Mouse (Mus musculus): ENCODE measurements at regions not wholly inside any gene's neighbourhood (a gene's known extent, or its start where the extent isn't known, plus 50 kb on each side); places are given as distances from the start of the nearest gene placed in this dataset.

DNA sequence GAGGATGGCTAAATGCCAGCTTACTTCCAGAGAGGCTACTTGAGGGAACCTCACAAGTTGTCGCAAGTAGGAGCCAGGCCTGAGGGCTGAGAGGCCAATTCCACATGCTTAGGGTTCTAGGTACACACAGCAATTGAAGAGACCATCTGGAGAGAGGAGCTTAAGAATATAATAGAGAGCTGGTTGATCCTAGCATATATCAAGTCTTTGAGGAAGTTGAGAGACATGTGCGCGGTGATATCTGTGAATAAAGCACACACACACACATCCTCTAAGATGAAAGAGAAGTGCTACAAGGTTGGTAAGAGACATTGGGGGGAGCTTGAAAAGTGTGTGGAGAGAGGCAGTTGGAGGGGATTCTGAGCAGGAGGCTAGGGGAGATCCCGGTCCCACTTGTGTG, 189.5 kb downstream of the Zfp462 start:
- H3K4me1 ChIP-seq: no peaks in the 10 kb centered on the region
- no peaks in the 10 kb centered on the region for H3K27me3 ChIP-seq (replicated peaks)
- H3K9me3 ChIP-seq: peaks cover 11% of the 10 kb centered on the region; the same call in 1 of the 2 replicates
- TF ChIP-seq GATA1 (IDR thresholded peaks at IDR 0.05; ENCODE audit: borderline replicate concordance, low read length) (no peak), FLI1 (IDR thresholded peaks at IDR 0.05; ENCODE audit: low read length) (no peak)
- H3K4me3 ChIP-seq (replicated peaks): no peak overlapping the region
- no peaks in the 10 kb centered on the region for H3K36me3 ChIP-seq (replicated peaks; ENCODE audit: low read length)

DNA sequence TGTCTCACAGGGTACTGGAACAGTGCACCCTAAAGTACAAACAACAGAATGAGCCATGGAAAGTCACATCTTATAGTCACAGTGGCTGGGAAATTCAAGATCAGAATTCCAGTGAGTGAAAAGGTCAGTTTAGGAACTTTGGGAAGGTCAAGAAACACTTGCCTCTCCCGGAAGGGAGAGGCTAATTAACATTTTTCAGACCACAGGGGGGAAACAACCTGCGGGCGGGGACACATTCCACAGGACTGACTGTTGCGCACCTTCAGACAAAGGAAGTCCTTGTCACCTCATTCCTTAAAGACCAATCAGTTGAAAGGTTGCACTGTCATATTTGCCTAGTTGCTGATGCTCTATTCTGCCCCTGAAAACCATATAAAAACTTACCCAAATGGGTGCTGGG, 189.9 kb downstream of the Zfp462 start:
- Histone ChIP-seq H3K36me3 (replicated peaks; ENCODE audit: low read length) (no peaks in the 10 kb centered on the region), H3K27me3 (replicated peaks) (no peaks in the 10 kb centered on the region)

DNA sequence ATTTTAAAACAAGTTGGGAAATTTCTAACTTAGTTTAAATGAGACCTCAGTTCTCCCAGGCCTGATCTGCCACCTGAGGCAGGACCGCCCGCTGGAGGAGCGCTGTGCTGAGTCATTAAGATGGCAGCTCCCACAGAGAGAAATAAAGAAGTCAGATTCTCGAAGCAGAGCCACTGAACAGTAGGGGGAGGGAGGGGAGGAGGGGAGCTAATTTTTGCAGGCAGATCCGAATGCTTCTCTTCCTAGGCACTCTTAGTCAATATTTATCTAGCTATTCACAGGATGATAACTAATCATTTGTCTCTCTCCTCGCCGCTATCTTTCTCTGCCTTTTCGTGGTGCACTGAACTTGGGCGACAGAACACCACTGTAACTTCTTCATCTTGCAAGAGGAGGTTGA, 191.4 kb downstream of the Zfp462 start:
- Histone ChIP-seq H3K4me3 (replicated peaks) (no peak overlapping the region), H3K27me3 (replicated peaks) (no peaks in the 10 kb centered on the region), H3K9me3 (peaks cover 14% of the 10 kb centered on the region; the same call in 1 of the 2 replicates), H3K36me3 (replicated peaks; ENCODE audit: low read length) (no peaks in the 10 kb centered on the region), H3K4me1 (no peaks in the 10 kb centered on the region)
- TF ChIP-seq GATA1 (IDR thresholded peaks at IDR 0.05; ENCODE audit: borderline replicate concordance, low read length) (no peak), FLI1 (IDR thresholded peaks at IDR 0.05; ENCODE audit: low read length) (no peak)

More for the DNA sequence above, 189.9 kb downstream of the Zfp462 start:
- no peak for TF ChIP-seq FLI1 (IDR thresholded peaks at IDR 0.05; ENCODE audit: low read length)
- TF ChIP-seq GATA1 (IDR thresholded peaks at IDR 0.05; ENCODE audit: borderline replicate concordance, low read length): no peak
- Histone ChIP-seq H3K9me3 (peaks cover 11% of the 10 kb centered on the region; the same call in 1 of the 2 replicates), H3K4me3 (replicated peaks) (no peak overlapping the region), H3K4me1 (no peaks in the 10 kb centered on the region)

DNA sequence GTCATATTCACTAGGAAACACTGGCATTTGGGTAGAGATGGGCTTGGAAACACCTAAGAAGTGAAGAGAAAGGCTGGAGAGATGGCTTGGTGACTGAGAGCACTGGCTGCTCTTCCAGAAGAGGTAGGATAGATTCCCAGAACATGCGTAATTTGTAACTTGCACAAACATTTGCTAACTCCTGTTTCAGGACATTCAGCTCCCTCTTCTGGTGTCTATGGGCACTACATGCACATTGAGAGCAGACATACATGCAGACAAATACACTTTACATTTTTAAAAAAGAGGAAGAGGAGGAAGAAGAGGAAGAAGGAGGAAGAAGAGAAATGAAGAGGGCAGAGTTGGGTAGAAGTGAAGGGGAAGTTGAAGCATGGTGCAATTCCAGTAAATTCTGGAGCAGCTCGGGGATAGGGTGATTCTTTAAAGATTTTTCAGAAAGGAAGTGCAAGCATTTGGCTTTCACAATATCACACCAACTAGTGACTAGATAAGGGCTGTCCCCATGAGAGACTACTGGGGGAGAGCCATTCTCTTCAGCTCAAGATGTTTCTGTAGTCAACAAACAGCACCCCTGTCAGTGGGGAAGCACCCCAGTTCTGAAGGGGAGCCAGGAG, 193.0 kb downstream of the Zfp462 start:
- Histone ChIP-seq H3K4me3 (replicated peaks) (no peak overlapping the region), H3K36me3 (replicated peaks; ENCODE audit: low read length) (no peaks in the 10 kb centered on the region), H3K4me1 (peaks cover 5% of the 10 kb centered on the region; the same call in 1 of the 2 replicates), H3K9me3 (peaks cover 11% of the 10 kb centered on the region; the same call in 1 of the 2 replicates), H3K27me3 (replicated peaks) (no peaks in the 10 kb centered on the region)
- TF ChIP-seq FLI1 (IDR thresholded peaks at IDR 0.05; ENCODE audit: low read length) (no peak), GATA1 (IDR thresholded peaks at IDR 0.05; ENCODE audit: borderline replicate concordance, low read length) (no peak)

DNA sequence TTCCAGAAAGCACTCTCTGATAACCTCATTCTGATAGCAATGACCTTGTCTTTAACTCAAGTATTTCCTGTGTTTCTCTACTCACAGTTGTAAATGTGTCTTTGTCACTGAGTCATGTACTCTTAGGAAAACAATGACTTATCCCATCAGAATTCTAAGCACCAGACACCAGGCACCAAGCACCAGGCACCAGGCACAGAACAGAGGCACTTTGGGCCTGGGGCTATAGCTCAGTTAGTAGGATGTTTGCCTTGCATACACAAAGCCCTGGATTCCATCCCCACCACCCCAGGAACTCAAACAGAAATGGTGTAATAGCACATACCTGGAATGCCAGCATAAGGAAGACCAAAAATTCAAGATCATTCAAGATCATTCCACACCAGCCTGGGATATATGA, 196.5 kb downstream of the Zfp462 start:
- Histone ChIP-seq H3K4me3 (replicated peaks) (no peak overlapping the region), H3K9me3 (peaks cover 10% of the 10 kb centered on the region; the same call in 1 of the 2 replicates), H3K36me3 (replicated peaks; ENCODE audit: low read length) (no peaks in the 10 kb centered on the region), H3K27me3 (replicated peaks) (no peaks in the 10 kb centered on the region), H3K4me1 (peaks cover 5% of the 10 kb centered on the region; the same call in 1 of the 2 replicates)
- no peak for TF ChIP-seq GATA1 (IDR thresholded peaks at IDR 0.05; ENCODE audit: borderline replicate concordance, low read length)

DNA sequence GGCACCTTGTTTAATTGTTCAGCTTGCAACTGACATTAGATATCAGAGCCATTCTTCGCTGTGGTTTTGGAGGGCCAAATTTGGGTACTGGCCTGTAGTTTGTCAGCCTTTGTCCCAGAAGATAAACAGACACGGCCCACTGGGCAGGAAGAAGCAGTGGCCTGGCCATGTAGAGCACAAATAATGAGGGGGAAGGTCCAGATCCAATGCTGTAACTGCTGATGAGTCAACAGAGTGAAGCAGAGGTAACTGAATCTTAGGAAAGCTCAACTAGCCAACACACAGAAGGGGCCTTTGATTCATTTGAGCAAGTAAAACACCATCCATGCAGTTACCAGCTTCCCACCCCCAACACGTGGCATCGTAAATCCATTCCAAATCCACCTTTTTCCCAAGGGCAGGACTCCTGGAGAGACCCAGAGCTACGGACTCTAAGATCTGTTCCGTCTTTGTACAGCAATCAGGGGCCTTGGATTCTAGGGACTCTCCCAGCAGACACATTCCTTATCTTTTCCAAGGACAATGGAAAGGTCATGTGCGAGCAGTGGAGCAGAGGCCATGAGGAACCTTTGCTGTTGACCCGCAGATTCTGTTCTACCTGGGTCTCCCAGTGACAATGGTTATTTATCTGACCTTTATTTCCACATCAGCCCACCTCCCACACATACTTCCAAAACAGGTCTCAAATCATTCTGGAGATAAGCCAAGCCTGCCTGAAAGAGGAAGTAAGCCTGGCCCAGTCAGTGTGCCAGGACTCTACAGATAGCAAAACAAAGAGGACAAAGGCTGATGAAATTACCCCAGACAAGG, 197.3 kb downstream of the Zfp462 start:
- TF ChIP-seq GATA1 (IDR thresholded peaks at IDR 0.05; ENCODE audit: borderline replicate concordance, low read length) (no peak), FLI1 (IDR thresholded peaks at IDR 0.05; ENCODE audit: low read length) (no peak)
- Histone ChIP-seq H3K4me3 (replicated peaks) (no peak overlapping the region), H3K27me3 (replicated peaks) (no peaks in the 10 kb centered on the region), H3K9me3 (peaks cover 12% of the 10 kb centered on the region; the same call in 1 of the 2 replicates), H3K4me1 (peaks cover 5% of the 10 kb centered on the region; the same call in 1 of the 2 replicates), H3K36me3 (replicated peaks; ENCODE audit: low read length) (no peaks in the 10 kb centered on the region)

DNA sequence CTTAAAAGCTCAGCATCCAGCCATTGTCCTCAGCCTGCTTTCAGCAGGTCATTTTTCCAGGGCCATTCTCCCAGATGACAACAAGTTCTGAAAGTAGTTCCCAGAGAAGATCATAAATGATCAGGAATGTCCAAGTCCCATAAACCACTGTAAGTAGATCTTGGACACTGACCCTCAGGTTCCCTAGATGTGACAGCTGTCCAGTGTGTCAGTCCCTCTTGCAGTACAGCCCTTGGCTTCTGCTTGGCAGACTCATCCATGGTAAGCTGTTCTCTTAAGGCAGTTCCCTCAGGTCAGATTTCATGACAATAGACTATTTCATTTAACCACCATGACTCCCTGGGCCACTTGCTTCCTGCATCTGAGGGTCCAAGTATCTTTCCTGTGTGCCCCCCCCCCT, 198.6 kb downstream of the Zfp462 start:
- Histone ChIP-seq H3K4me1 (peaks cover 5% of the 10 kb centered on the region; the same call in 1 of the 2 replicates), H3K4me3 (replicated peaks) (no peak overlapping the region), H3K9me3 (0 out of 2 replicates have a peak, but pooled peaks cover 8% of the 10 kb centered on the region), H3K36me3 (replicated peaks; ENCODE audit: low read length) (no peaks in the 10 kb centered on the region), H3K27me3 (replicated peaks) (no peaks in the 10 kb centered on the region)
- no peak for TF ChIP-seq GATA1 (IDR thresholded peaks at IDR 0.05; ENCODE audit: borderline replicate concordance, low read length)
- TF ChIP-seq FLI1 (IDR thresholded peaks at IDR 0.05; ENCODE audit: low read length): no peak

DNA sequence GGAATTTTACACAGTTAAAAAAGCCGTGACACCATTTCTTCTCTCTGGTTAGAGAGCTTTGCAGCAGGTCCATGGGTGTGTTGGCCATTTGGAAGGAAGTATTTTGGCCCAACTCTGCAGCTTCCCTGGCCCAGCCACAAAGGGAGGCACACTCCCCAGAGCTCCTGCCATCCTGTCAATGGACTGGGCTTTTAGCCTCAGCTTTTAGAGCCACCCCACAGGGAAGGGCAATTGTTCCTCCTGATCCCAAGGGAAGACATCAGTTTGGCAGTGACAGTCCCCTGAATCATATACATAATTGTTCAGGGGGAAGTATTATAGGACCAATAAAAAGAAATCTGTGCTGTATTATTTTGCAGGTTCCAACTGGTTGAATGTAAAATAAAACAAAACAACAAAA, 200.1 kb downstream of the Zfp462 start:
- TF ChIP-seq FLI1 (IDR thresholded peaks at IDR 0.05; ENCODE audit: low read length) (no peak), GATA1 (IDR thresholded peaks at IDR 0.05; ENCODE audit: borderline replicate concordance, low read length) (no peak)
- peaks cover 5% of the 10 kb centered on the region; the same call in 1 of the 2 replicates for H3K4me1 ChIP-seq
- H3K9me3 ChIP-seq: 0 out of 2 replicates have a peak, but pooled peaks cover 6% of the 10 kb centered on the region
- H3K27me3 ChIP-seq (replicated peaks): no peaks in the 10 kb centered on the region
- H3K4me3 ChIP-seq (replicated peaks): no peak overlapping the region
- no peaks in the 10 kb centered on the region for H3K36me3 ChIP-seq (replicated peaks; ENCODE audit: low read length)

DNA sequence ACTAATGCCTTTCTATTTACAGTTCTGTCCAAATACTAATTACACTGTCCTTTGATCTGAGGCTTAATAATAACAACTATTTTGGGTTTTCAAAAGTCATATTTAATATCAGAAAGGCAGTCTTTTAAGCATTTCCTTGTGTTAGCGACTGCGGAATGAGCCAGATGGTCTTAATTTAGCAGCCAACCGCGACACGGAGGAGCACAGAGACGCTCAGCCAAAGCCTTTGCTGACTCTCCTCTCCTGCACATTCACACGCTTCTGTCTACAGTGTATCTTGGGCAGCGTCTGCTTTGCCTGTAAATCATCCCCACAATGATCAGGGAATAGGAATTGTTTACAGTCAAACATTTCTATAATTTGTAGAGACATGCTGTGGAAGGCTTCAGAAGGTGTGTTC, 201.1 kb downstream of the Zfp462 start:
- H3K4me1 ChIP-seq: peaks cover 5% of the 10 kb centered on the region; the same call in 1 of the 2 replicates
- H3K4me3 ChIP-seq (replicated peaks): no peak overlapping the region
- no peaks in the 10 kb centered on the region for H3K27me3 ChIP-seq (replicated peaks)
- 0 out of 2 replicates have a peak, but pooled peaks cover 6% of the 10 kb centered on the region for H3K9me3 ChIP-seq
- TF ChIP-seq FLI1 (IDR thresholded peaks at IDR 0.05; ENCODE audit: low read length) (no peak), GATA1 (IDR thresholded peaks at IDR 0.05; ENCODE audit: borderline replicate concordance, low read length) (no peak)
- H3K36me3 ChIP-seq (replicated peaks; ENCODE audit: low read length): no peaks in the 10 kb centered on the region

DNA sequence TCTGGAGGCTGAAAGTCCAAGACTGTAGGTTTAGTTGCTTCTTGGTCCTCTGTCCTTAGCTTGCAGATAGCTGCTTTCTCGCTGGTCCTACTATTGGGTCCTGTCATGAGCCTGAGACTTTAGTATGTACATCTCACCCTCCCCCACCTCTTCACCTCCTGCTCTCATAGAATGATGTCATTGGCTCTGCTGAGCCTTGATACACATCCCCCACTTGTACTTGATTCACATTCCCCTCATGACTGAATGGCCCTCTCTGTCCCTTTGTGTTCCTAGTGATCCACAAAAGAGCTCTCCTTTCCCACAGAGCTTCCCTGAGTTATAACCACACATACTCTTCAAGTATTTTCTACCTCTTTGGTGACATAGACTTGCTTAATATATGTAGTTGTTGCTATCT, 201.5 kb upstream of the Rad23b start:
- TF ChIP-seq FLI1 (IDR thresholded peaks at IDR 0.05; ENCODE audit: low read length) (no peak), GATA1 (IDR thresholded peaks at IDR 0.05; ENCODE audit: borderline replicate concordance, low read length) (no peak)
- H3K4me3 ChIP-seq (replicated peaks): no peak overlapping the region
- no peaks in the 10 kb centered on the region for H3K36me3 ChIP-seq (replicated peaks; ENCODE audit: low read length)
- H3K27me3 ChIP-seq (replicated peaks): no peaks in the 10 kb centered on the region
- 0 out of 2 replicates have a peak, but pooled peaks cover 6% of the 10 kb centered on the region for H3K9me3 ChIP-seq
- no peaks in the 10 kb centered on the region for H3K4me1 ChIP-seq

Measured in megakaryocyte, embryonic 14.5 days (primary cell).